Mouse (Mus musculus): ENCODE measurements around the gene D030056L22Rik. TPM values are rescaled to one million over a fixed set of nuclear protein-coding genes. Genes with fewer than 3 reads are reported as not detected.

Gene D030056L22Rik
- polyA plus RNA-seq, 1 experiment from 2014 or later = 37.3 TPM

DNA sequence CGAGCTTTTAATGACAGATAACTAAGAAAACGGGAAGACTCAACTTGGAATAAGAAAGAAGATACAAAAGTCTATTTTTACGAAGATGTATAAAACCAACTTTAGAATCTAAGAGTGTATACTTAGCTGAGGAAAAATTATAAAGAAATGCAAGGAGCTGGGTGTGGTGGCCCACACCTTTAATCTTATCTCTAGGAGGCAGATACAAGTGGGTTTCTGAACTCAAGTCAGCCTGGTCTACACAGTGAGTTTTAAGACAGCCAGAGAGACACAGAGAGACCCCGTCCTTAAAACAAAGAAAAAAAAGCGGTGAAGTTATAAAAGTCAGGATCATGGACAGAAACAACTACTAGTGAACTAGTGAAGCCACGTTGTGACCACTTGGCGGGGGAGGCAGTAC, 26.2 kb downstream of the D030056L22Rik start:
- Histone ChIP-seq H3K4me2 (no peak overlapping the region), H3K27ac (no peak overlapping the region), H3K9me3 (no peaks in the 10 kb centered on the region), H3K27me3 (no peaks in the 10 kb centered on the region), H3K9ac (no peak overlapping the region), H3K4me1 (no peaks in the 10 kb centered on the region), H3K4me3 (no peak overlapping the region), H3K36me3 (no peaks in the 10 kb centered on the region)
- ATAC-seq (ENCODE audit: borderline replicate concordance, extremely low read depth, low FRiP score, low TSS enrichment) = no peak
- WGBS = 67% methylated on average over 7 of the region's 7 CpGs

GRCm38 (mm10) chr19:18743946-18744345, 31.0 kb downstream of the D030056L22Rik start:
- no peak for ATAC-seq (ENCODE audit: borderline replicate concordance, extremely low read depth, low FRiP score, low TSS enrichment)
- WGBS = 50% methylated on average over 5 of the region's 5 CpGs

GRCm38 (mm10) chr19:18746576-18747340, 33.8 kb downstream of the D030056L22Rik start:
- H3K4me2 ChIP-seq = no peak overlapping the region
- H3K9ac ChIP-seq = no peak overlapping the region
- WGBS = 85% methylated on average over 5 of the region's 5 CpGs
- no peak overlapping the region for H3K27ac ChIP-seq
- H3K4me1 ChIP-seq = no peaks in the 10 kb centered on the region
- no peak overlapping the region for H3K4me3 ChIP-seq
- no peaks in the 10 kb centered on the region for H3K36me3 ChIP-seq
- no peaks in the 10 kb centered on the region for H3K27me3 ChIP-seq
- no peaks in the 10 kb centered on the region for H3K9me3 ChIP-seq
- no peak for ATAC-seq (ENCODE audit: borderline replicate concordance, extremely low read depth, low FRiP score, low TSS enrichment)

More at GRCm38 (mm10) chr19:18743946-18744345, 31.0 kb downstream of the D030056L22Rik start:
- H3K4me1 ChIP-seq = no peaks in the 10 kb centered on the region
- H3K9me3 ChIP-seq = no peaks in the 10 kb centered on the region
- H3K27me3 ChIP-seq = no peaks in the 10 kb centered on the region
- no peak overlapping the region for H3K27ac ChIP-seq
- H3K9ac ChIP-seq = no peak overlapping the region
- no peak overlapping the region for H3K4me2 ChIP-seq
- no peak overlapping the region for H3K4me3 ChIP-seq
- H3K36me3 ChIP-seq = no peaks in the 10 kb centered on the region

DNA sequence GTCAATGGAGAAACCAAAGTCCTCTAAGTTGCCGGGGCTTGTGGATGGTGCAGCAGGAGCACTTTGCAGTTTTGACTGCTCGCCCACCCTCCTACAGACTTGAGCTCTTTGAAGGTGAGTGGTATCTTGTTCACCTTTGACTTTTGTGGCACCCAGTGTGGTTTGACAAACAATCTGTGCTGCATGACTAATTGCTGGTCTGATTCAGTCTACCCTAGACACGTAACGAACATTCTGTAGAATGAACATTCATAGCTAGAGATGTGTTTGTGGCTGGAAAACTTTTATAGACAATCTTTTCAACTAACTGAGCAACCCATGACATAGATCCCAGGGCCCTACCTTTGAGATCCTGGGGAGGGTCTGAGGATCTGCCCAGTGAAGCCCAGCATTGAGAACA, 34.4 kb downstream of the D030056L22Rik start:
- Histone ChIP-seq H3K27ac (no peak overlapping the region), H3K36me3 (no peaks in the 10 kb centered on the region), H3K27me3 (no peaks in the 10 kb centered on the region), H3K4me3 (no peak overlapping the region), H3K9me3 (no peaks in the 10 kb centered on the region), H3K4me2 (no peak overlapping the region), H3K9ac (no peak overlapping the region), H3K4me1 (no peaks in the 10 kb centered on the region)
- ATAC-seq (ENCODE audit: borderline replicate concordance, extremely low read depth, low FRiP score, low TSS enrichment) = no peak
- WGBS = 84% methylated on average over 4 of the region's 4 CpGs

- Histone ChIP-seq H3K9ac (peak within 1 kb of the TSS; percentile 16; the same call in 1 of the 2 replicates), H3K9me3 (no peaks in the 10 kb centered on the region), H3K4me1 (no peaks in the 10 kb centered on the region), H3K4me3 (peak within 1 kb of the TSS; percentile 40), H3K4me2 (peak within 1 kb of the TSS; percentile 71), H3K27me3 (no peaks in the 10 kb centered on the region), H3K27ac (no peak within 1 kb of the TSS), H3K36me3 (no peaks in the 10 kb centered on the region)
- 5% methylated on average over 41 of the region's 41 CpGs for WGBS
- 0 out of 2 replicates have a peak, but pooled peaks have one; percentile 31 for ATAC-seq (ENCODE audit: borderline replicate concordance, extremely low read depth, low FRiP score, low TSS enrichment)
Observed at GRCm38 (mm10) chr19:18749598-18750339, 36.8 kb downstream of the D030056L22Rik start, which contains the start of gene Trpm6. Trpm6 (plus strand) TSS chr19:18749983.

GRCm38 (mm10) chr19:18757191-18757590, 44.2 kb downstream of the D030056L22Rik start:
- no peak overlapping the region for H3K4me2 ChIP-seq
- H3K27me3 ChIP-seq = no peaks in the 10 kb centered on the region
- peaks cover 4% of the 10 kb centered on the region; the same call in 1 of the 2 replicates for H3K4me1 ChIP-seq
- no peaks in the 10 kb centered on the region for H3K36me3 ChIP-seq
- no peak for ATAC-seq (ENCODE audit: borderline replicate concordance, extremely low read depth, low FRiP score, low TSS enrichment)
- H3K9me3 ChIP-seq = no peaks in the 10 kb centered on the region
- H3K4me3 ChIP-seq = no peak overlapping the region
- no peak overlapping the region for H3K9ac ChIP-seq
- no peak overlapping the region for H3K27ac ChIP-seq

DNA sequence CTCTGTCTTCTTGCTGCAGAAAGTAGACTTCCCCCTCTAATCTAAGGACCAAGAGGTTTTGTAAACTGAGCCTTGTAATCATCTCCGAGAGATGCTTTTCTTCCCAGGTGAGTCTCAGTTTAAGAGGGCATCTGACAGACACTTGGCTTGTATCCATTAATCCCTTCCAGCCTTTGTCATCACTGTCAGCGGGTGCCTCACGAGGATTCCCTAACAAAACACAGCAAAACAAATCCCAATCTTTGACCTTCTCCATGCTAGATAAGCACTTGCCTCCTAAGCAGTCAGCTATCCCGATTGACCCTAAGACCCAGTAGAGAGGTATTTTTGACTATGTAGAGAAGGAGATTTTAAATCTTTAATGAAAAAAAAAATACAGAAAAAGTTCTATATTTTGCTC, 44.7 kb downstream of the D030056L22Rik start:
- no peak overlapping the region for H3K9ac ChIP-seq
- H3K4me2 ChIP-seq = no peak overlapping the region
- no peaks in the 10 kb centered on the region for H3K36me3 ChIP-seq
- 41% methylated on average over 4 of the region's 4 CpGs for WGBS
- H3K27ac ChIP-seq = no peak overlapping the region
- peaks cover 4% of the 10 kb centered on the region; the same call in 1 of the 2 replicates for H3K4me1 ChIP-seq
- H3K9me3 ChIP-seq = no peaks in the 10 kb centered on the region
- ATAC-seq (ENCODE audit: borderline replicate concordance, extremely low read depth, low FRiP score, low TSS enrichment) = no peak
- H3K27me3 ChIP-seq = no peaks in the 10 kb centered on the region
- no peak overlapping the region for H3K4me3 ChIP-seq

- peak; percentile 94 for ATAC-seq (ENCODE audit: borderline replicate concordance, extremely low read depth, low FRiP score, low TSS enrichment)
- H3K4me2 ChIP-seq = peak overlapping the region; percentile 34; the same call in 1 of the 2 replicates
- H3K9ac ChIP-seq = no peak overlapping the region
- H3K27me3 ChIP-seq = no peaks in the 10 kb centered on the region
- H3K4me1 ChIP-seq = peaks cover 4% of the 10 kb centered on the region; the same call in 1 of the 2 replicates
- no peaks in the 10 kb centered on the region for H3K36me3 ChIP-seq
- no peaks in the 10 kb centered on the region for H3K9me3 ChIP-seq
- WGBS = 24% methylated on average over 6 of the region's 6 CpGs
- no peak overlapping the region for H3K4me3 ChIP-seq
- H3K27ac ChIP-seq = peak overlapping the region; percentile 33; the same call in 1 of the 2 replicates
Observed at GRCm38 (mm10) chr19:18758269-18758668, 45.3 kb downstream of the D030056L22Rik start.

DNA sequence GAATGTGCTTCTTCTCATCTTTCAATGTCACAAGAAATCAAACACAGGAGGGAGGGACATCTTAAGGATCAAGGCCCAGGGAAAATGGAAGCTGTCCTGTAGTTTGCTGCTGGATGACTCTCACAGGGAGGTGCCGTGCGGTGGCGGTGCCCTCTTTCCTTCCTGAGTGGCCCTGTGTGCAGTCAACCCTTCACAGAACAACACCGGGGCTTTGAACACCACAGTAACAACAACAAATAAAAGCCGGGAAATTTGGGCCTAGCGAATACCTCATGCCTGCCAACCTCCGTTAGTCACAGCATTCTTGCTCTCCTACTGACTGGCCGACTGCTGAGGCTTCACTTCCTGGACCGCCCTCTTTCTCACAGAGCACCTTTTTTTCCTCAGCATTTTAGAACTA, 45.9 kb downstream of the D030056L22Rik start:
- 0 out of 2 replicates have a peak overlapping the region, but pooled peaks have one; percentile 5 for H3K4me3 ChIP-seq
- H3K4me1 ChIP-seq = peaks cover 4% of the 10 kb centered on the region; the same call in 1 of the 2 replicates
- H3K9me3 ChIP-seq = no peaks in the 10 kb centered on the region
- WGBS = 25% methylated on average over 9 of the region's 9 CpGs
- no peaks in the 10 kb centered on the region for H3K36me3 ChIP-seq
- no peak overlapping the region for H3K9ac ChIP-seq
- peak overlapping the region; percentile 34; the same call in 1 of the 2 replicates for H3K4me2 ChIP-seq
- peak overlapping the region; percentile 33; the same call in 1 of the 2 replicates for H3K27ac ChIP-seq
- no peak for ATAC-seq (ENCODE audit: borderline replicate concordance, extremely low read depth, low FRiP score, low TSS enrichment)
- no peaks in the 10 kb centered on the region for H3K27me3 ChIP-seq

GRCm38 (mm10) chr19:18766399-18766798, 53.4 kb downstream of the D030056L22Rik start:
- no peak for ATAC-seq (ENCODE audit: borderline replicate concordance, extremely low read depth, low FRiP score, low TSS enrichment)
- WGBS = 72% methylated on average over 5 of the region's 5 CpGs
- Histone ChIP-seq H3K4me1 (no peaks in the 10 kb centered on the region), H3K27ac (no peak overlapping the region), H3K36me3 (no peaks in the 10 kb centered on the region), H3K9me3 (no peaks in the 10 kb centered on the region), H3K27me3 (no peaks in the 10 kb centered on the region), H3K4me3 (no peak overlapping the region), H3K9ac (no peak overlapping the region), H3K4me2 (no peak overlapping the region)

All from lung, embryonic 15.5 days (tissue).